9 mouse cellular contexts compared by ENCODE assay signal in the genomic region with DNA sequence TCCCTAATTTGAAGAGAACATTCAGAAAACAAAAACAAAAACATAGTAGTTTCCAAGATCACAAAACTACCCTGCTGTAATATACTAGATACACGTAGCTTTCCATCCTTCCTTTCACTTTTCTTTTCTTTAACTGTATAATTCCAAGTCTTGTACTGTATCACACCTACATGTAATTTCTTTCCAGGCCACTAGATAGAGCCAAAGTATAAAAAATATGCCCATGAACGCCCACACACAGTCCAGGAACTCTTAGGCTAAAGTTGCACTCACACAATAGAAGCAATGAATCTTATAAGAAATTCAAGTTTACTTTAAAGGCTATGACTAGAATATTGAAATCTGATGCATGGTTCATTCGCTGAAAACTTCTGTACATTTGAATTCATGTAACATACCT.
A peak's percentile ranks its signal among the peaks of the same experiment; 100 is the strongest.
DNase-seq lines count a peak whose midpoint lies in the region; ATAC-seq and TF ChIP-seq lines count a peak whose summit lies in the region.
"Had no signal": no experiment of that assay in that cellular context is flagged by ENCODE, and none has a peak within 500 bp of the region (broad histone marks: within the 10 kb centered on the region; RNA-seq: fewer than 3 reads in every experiment).

No protein-coding gene starts in this region.

- TF ChIP-seq POLR2A in heart, adult 2 months (IDR thresholded peaks at IDR 0.05; ENCODE audit: insufficient read depth, low read depth, low read length): no peak

- TF ChIP-seq EP300 in heart, adult 2 months (IDR thresholded peaks at IDR 0.05; ENCODE audit: insufficient read depth, low read depth, low read length): no peak

- H3K27ac ChIP-seq in heart, adult 2 months: no peak overlapping the region
- H3K27ac ChIP-seq in hindbrain, embryonic 16.5 days (ENCODE audit: low read depth, low read length): no peak overlapping the region
- H3K27ac ChIP-seq: limb, embryonic 15.5 days had no signal

- H3K79me2 ChIP-seq in heart, adult 2 months (replicated peaks; ENCODE audit: control insufficient read depth, insufficient read depth, low read length): no peaks in the 10 kb centered on the region

- peak; percentile 93 for ATAC-seq in hindbrain, embryonic 16.5 days

- H3K9ac ChIP-seq in heart, adult 2 months (ENCODE audit: low read depth, low read length): no peak overlapping the region
- no peak overlapping the region for H3K9ac ChIP-seq in hindbrain, embryonic 16.5 days (ENCODE audit: low read depth, low read length)
- H3K9ac ChIP-seq: limb, embryonic 15.5 days had no signal

- no peaks in the 10 kb centered on the region for H3K4me1 ChIP-seq in heart, adult 2 months (ENCODE audit: control insufficient read depth, insufficient read depth, low read length)
- no peaks in the 10 kb centered on the region; the same call in 1 of the 2 replicates for H3K4me1 ChIP-seq in hindbrain, embryonic 16.5 days (ENCODE audit: control insufficient read depth, insufficient read depth, low read depth, low read length)

- H3K27me3 ChIP-seq in heart, adult 2 months (ENCODE audit: control insufficient read depth, insufficient read depth, low read length): no peaks in the 10 kb centered on the region
- H3K27me3 ChIP-seq in hindbrain, embryonic 16.5 days (replicated peaks; ENCODE audit: control insufficient read depth, insufficient read depth, low read length): peaks cover 2% of the 10 kb centered on the region; the same call in 1 of the 2 replicates
- H3K27me3 ChIP-seq: limb, embryonic 15.5 days had no signal

- H3K36me3 ChIP-seq in heart, adult 2 months (ENCODE audit: control insufficient read depth, insufficient read depth, low read length): no peaks in the 10 kb centered on the region
- H3K36me3 ChIP-seq in hindbrain, embryonic 16.5 days (ENCODE audit: control insufficient read depth, insufficient read depth, low read length): no peaks in the 10 kb centered on the region
- H3K36me3 ChIP-seq: limb, embryonic 15.5 days had no signal

- 10% methylated on average over 3 of the region's 3 CpGs for WGBS in heart, adult 2 months
- 27% methylated on average over 3 of the region's 3 CpGs for WGBS in hindbrain, embryonic 16.5 days

- no peak overlapping the region for H3K4me3 ChIP-seq in heart, adult 2 months
- no peak overlapping the region for H3K4me3 ChIP-seq in hindbrain, embryonic 16.5 days (ENCODE audit: low read length)
- H3K4me3 ChIP-seq: limb, embryonic 15.5 days had no signal

- peak; percentile 75 for TF ChIP-seq CTCF in heart, adult 2 months (IDR thresholded peaks at IDR 0.05)

- H3K4me2 ChIP-seq in hindbrain, embryonic 16.5 days (ENCODE audit: low read length): no peak overlapping the region
- H3K4me2 ChIP-seq: limb, embryonic 15.5 days had no signal

- intact Hi-C loops in heart, adult 2 months (cut with DNase I): loop anchor here (2.0 to 10.0 kb wide), 4 partner anchors 1260 to 1806 kb away; no protein-coding TSS in a partner anchor
- intact Hi-C loops in heart, postnatal 25 days (cut with DNase I): loop anchor here (10.0 kb wide), 1 partner anchor 1750 kb away; no protein-coding TSS in a partner anchor

- DNase-seq in heart, adult 2 months: no peak
- no peak for DNase-seq in heart, postnatal 25 days (ENCODE audit: low spot score)
- DNase-seq in CD4-positive helper T cell, adult 2 months (ENCODE audit: low read depth, low spot score): peak; percentile 4
- DNase-seq in brain, embryonic 18.5 days (ENCODE audit: low read depth, low spot score): peak; percentile 55
- peak; percentile 31 for DNase-seq in lung, postnatal 25 days (ENCODE audit: low spot score)
- peak; percentile 56 for DNase-seq in telencephalon, adult 2 months (ENCODE audit: low read depth, low spot score)
- DNase-seq in urinary bladder, postnatal 10 days (ENCODE audit: low spot score): no peak

- no peaks in the 10 kb centered on the region for H3K9me3 ChIP-seq in hindbrain, embryonic 16.5 days (ENCODE audit: control insufficient read depth, low read length)
- H3K9me3 ChIP-seq: limb, embryonic 15.5 days had no signal

Comparison
In these comparisons a context has a peak if more than half of its experiments do, and no peak if none do; other contexts are left out.
1. DNase-seq: peak in CD4-positive helper T cell, adult 2 months (single experiment), brain, embryonic 18.5 days (single experiment), lung, postnatal 25 days (single experiment) and telencephalon, adult 2 months (single experiment); none in heart, adult 2 months (0 of 2), heart, postnatal 25 days (single experiment) and urinary bladder, postnatal 10 days (single experiment).